Mouse (Mus musculus) kidney, adult 2 months (tissue): ENCODE measurements around the gene Ubqln4.

Source experiments
- CTCF ChIP-seq: fragments of 200-500 bp; conservative IDR thresholded peaks from 2 replicates; pipeline ENCODE4 v1.5.1; 2011; ENCODE audit warnings: low read depth, mild to moderate bottlenecking, control low read depth, low read length, moderate library complexity, mixed read lengths; ENCODE audit not compliant: insufficient read depth, insufficient read length
- POLR2A ChIP-seq: fragments of 200-500 bp; IDR thresholded peaks from one replicate; pipeline ENCODE4 v1.6.1; 2011; ENCODE audit warnings: low read depth, low read length, control low read depth

DNA sequence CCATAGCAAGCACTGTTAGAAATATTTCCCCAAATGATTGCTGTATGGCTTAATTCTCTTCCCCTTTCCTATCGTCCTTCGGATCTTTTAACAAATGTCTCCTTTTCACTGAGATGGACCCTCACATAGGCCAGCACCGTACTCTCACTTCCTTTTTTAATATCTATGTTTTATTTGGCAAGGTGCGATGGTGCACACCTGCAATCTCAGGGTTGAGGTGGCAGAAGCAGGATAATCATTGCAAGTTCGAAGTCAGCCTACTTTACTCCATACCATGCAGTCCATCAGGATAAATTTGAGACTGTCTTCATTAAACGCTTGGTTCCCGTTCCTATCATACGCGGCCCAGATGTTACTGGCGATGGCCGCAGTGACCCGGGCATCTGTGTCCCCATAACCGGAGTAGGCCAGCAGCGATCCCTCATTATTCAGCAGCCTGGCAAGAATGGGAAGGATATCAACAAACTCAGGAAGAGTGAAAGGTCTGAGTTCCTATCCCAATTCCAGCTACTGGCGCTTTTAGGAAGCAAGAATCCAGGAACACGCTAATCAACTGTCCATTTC lies 1.4 kb upstream of the Ubqln4 start:
- TF ChIP-seq POLR2A, result no peak
- no peak for TF ChIP-seq CTCF
